Mouse (Mus musculus) adrenal gland, postnatal 10 days (tissue): ENCODE measurements around the gene Eps15. TPM values are rescaled to one million over a fixed set of nuclear protein-coding genes. Genes with fewer than 3 reads are reported as not detected.

Experiments
- DNase-seq: peaks from one replicate; pipeline ENCODE4 v3.0.0; 2021; ENCODE audit warnings: mixed read lengths
- total RNA-seq, 2 experiments: library from RNA; stranded (reverse); gene quantifications; 2 replicates each; pipeline ENCODE4 v1.2.3; 2021

The Eps15 gene
- total RNA-seq, 2 experiments from 2014 or later, result 59.2 to 60.8 TPM

DNA sequence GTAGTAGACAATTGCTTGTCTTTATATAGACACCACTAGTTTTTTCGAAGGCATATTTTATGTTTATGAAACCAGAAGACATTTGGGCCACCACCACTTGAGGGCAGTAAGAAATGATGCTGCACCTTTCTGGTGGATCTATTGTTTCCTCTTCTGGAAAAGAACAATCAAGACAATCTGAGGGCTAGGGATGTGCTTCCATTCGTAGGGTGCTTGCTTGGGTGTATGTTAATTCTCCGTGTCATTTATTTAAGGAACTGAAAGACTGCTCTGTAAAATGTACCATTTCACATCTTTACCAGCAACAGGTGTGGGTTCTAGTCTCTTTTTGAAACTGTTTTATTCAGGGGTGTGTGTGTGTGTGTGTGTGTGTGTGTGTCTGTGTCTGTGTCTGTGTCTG lies 11.2 kb upstream of the Eps15 start:
- no peak for DNase-seq

DNA sequence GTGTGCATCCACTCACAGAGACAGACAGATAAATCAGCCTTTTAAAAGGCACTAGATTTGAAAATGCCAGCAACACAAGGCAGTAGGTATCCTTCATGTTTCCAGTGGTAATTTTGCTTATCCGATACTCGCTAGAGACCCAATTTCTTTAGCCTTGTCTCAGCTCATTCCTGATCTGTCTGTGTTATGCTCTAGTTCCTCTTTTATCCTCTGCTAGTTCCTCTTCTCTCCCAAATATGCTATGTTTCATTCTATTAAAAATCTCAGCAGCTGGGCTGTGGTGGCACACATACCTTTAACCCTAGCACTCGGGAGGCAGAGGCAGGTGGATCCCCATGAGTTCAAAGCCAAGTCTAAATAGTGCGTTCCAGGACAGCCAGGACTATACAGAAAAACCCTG lies 8.3 kb upstream of the Eps15 start:
- DNase-seq, result no peak

DNA sequence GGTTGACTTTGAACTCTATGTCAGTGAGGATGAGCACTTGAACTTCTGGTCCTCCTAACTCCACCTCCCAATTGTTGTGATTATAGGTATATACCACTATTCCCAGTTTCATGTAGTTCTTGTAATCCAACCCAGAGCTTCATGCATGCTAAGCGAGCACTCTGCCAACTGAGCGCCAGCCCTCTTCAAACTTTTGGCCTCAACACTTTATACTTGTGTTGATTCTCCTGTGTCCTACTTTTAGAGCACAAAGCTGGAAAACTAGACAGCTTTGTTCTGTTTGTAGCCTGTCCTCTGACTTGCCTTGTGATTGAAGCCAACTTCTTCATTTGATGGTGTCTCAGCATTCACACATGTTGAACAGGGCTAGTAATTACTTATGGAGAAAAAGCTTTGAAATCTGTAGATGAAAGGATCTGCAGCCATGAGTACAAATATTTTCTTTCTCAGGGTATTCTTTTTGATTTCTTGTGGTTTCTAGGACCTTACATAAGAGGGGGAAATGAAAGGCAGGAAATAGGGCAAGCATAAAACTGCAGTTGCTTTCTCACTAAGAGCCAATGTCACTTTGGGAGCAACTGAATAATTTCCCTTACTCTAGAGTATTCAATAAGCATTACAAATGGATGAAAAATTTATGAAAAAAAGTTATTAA lies 6.4 kb upstream of the Eps15 start:
- DNase-seq, result no peak

DNA sequence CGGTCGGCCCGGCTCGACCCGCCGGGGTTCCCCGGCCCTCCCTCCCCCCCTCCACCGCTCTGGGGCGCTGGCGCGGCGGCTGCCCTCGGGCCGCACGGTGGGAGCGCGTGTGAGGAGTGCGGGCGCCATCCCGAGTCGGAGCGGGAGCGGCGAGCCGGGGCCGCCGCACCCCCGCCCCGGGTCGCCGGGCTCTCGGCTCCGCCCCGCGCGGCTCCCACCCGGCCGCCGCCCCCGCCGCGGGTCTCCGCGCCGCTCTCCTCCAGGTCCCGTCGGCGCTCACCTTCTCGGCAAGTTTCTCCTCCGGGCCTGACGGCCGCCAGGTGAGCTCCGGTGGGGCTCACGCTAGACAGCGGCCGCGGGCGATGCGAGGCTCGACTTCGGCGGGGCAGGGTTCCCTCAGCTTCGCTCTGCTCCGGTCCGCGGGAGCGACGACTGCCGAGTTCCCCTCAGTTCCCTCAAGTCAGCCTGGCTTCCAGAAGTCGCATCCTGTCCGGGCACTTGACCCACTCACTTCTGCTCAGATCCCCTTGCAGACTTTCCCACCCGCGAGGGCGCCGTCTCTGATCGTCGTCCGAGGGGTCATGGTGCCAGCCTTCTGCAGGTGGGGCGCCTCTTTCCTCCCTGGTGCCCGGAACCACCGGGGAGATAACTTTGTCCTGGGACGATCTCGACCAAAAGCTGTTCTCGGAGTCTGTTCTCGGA lies 542 bp downstream of the Eps15 start:
- DNase-seq, result no peak

DNA sequence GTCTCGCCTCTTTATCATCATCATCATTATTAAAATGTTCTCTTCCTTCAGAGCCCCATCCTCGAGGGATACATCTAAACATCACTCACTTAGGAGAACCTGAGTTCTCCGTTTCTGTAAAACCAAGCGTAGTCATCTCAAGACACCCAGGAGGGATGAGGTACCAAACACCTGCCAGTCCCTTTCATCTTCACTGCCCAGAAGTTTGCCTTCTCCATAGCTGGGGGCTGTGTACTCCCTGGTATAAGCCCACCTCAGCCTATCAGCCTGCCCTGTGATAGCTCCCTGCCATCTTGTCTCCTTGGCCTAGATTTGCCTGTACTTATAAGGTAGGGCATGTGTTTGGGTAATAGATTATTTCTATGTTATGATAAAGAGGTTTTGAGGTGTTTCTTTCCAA lies 1.1 kb downstream of the Eps15 start:
- DNase-seq, result no peak

DNA sequence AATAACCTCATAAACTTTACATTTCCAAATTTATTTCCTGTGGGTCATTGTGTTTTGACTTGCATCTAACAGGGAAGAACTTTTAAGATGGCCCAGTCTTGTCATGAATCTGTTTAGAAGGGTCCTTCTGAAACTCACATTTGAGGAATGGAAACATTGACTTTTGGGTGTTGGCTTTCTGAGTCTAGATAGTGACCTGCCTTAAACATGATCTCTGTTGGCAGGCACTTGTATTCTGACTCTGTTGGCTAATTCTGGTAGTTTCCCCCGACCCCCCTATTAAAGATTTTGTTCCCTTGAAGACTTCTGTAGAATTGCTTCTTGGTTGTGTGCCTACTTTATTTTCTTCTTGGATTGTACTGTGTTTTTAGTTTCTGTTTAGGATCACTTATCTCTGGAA lies 1.9 kb downstream of the Eps15 start:
- DNase-seq, result no peak

DNA sequence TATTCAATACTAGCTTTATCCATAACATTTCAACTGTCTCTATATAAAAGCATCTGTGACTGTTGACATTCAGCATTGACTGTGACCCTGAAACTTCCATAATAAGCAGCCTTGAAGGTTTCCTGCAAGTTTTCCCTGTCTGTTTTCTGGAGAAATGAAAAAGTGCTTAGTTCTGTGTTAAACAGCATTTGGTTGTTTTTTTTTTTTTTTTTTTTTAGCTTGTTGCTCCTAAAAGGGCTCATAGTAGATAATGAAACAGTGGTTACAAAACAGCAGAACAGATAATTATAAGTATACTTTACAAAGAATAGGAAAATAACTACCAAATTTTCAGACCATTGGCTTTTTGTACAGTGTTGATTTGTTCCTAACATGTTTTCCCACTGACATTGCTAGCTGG lies 14.6 kb downstream of the Eps15 start:
- DNase-seq, result no peak

GRCm38 (mm10) chr4:109296510-109296909 lies 16.4 kb downstream of the Eps15 start:
- no peak for DNase-seq

DNA sequence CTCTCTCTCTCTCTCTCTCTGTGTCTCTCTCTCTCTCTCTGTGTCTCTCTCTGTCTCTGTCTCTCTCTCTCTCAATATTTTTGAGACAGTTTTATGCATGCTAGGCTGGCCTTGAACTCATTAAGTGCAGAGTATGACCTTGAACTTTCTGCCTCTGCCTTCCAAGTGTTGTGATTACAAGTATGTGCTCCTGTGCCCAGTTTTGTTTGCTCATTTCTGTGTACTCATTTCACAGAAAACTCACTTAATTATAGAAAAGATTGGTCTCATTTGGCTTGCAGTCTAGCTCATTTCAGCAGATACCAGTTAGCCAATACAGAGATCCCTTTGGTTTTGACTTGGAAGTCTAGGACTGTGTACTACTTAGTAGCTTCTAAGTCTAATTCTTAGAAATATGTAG lies 19.1 kb downstream of the Eps15 start:
- no peak for DNase-seq

DNA sequence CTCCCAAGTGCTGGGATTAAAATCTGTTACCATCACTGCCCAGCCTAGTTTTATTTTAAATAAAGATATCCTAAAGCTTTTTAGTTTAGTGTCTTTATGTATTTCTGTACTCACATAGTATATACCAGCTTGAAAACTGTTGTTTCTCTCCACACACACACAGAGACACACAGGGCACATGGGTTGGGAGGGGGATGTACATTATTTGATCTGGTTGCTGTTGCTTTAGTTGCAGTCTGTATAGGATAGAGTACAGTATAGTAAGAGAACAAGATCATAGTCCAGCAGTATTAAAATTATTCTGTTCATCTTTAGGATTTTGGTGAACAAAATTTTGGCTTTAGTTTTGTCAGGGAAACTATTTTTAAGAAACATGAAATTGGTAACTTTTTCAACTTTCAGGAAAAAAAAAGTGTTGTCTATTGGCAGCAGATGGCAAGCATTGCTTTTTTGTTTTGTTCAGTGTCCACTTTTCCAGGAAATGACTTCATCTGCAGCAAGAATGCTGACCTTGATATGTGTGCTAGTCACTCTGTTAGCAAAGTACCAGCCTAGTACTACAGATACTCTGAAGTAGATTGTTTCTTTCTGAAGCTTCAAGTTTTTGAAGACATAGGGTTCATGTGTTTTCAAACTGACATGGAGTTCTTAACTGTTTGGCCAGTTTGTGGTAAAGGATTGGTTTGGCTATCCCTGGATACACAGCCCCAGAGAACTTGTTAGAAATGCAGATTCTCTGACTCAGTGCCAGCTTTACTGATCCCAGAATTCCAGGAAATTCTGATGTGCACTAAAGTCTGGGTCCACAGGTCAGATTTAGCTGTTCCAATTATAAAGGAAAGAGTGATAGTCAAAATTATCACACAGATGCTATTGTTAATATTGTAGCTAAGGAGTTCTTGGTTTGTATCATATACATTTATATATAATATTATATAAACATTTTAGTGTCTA lies 37.1 kb downstream of the Eps15 start:
- DNase-seq, result no peak

DNA sequence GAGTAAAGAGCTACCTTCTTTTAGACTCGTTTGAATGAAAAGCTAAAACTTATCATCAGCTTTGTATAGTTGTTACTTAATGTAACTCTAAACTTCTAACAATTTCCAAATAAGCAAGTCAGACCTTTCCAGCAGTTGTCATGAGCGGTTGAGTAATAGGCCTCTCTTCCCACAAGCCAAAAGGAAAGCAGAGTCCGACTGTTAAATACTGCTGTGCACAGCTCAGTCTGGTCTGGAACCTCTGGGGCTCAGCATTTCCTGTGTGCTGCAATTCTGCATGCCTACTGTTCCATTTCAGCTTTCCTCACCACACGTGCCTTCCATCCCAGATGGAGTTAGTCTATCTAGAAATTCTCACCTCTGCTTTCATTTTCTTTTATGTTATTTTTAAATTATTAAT lies 56.7 kb downstream of the Eps15 start:
- DNase-seq, result no peak

DNA sequence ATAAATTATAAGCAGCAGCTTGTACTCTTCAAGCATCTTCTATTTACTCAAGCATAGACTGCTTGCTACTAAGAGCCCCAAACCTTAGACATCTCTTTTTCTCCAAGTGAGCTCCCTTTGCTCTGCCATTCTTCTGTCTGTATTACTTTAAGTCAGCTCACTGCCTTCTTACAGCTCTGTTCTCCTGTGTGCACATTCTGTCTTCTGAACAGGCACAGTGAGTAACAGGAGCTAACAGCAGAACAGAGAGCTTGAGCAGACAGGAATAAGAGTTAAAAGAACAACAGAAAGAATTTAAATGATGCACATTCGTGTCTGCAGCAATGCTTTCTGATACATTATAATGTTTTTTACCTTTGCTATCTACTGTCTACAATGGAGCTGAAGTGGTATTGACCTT lies 61.2 kb downstream of the Eps15 start:
- no peak for DNase-seq

GRCm38 (mm10) chr4:109342783-109343485 lies 62.9 kb downstream of the Eps15 start:
- DNase-seq, result no peak

DNA sequence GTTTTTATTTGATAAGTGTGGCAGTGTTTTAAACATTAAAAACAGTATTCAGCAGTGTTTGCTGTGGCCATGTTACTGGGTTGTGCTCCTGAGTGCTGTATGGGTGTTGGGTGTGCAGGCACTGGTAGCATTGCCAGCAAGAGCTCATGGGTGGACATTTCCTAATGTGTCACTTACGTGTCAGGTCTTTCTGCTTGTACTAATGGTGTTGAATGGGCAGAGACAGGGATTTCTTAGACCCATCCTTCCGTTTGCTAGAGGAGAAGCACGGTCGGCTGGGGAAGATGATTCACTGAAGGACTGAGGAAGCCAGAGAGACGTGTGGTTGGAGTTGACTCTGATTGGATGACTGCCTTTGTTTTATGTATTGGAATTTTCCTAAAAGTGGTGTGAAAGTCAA lies 63.8 kb downstream of the Eps15 start:
- DNase-seq, result no peak

- DNase-seq, result no peak
Observed at GRCm38 (mm10) chr4:109378107-109378506, 98.0 kb downstream of the Eps15 start.

DNA sequence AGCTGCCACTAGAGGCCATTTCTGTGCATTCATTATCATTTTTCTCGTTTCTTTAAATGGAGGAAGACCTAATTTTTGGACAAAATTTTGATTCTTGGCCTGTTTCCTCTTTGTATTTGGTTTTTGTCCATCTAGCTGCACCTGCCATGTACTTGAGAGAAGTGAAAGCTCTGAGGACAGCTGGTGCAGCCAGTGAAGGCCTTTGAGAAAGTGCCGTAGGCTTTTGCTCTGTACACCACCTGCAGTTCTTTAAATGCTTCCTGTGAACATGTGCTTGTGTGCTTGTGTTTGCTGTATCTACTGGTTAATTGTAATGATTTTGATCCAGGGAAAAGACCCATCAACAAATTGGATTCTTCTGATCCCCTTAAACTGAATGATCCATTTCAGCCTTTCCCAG lies 102.4 kb downstream of the Eps15 start:
- no peak for DNase-seq

- no peak for DNase-seq
Observed at GRCm38 (mm10) chr4:109385599-109385998, 105.5 kb downstream of the Eps15 start.

DNA sequence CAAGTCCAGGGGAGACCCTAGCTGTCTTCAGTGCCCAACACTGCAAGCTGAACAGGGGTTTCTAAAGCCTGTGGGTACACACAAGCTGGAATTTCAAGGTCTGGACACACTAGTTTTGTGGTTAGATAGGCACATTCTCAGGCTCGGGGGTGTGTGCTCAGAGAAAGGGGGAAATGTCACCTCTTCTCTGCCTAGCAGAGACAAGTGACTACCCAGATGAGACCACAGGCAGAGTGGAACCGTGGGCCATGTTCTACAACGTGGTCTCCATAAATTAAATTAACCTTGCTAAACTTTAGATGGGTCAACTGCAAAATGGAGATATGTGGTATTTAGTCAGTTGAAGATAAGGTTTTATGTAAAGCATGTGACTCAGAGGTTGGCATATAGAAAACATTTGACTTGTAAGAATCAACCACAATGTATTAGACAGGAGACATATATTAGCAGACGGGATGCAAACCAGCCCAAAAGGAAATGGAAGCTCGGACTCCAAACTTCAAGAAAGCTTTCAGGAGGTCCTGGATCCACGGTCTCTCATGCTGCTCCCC lies 113.2 kb downstream of the Eps15 start:
- no peak for DNase-seq

GRCm38 (mm10) chr4:109393902-109394301 lies 113.8 kb downstream of the Eps15 start:
- DNase-seq, result no peak

DNA sequence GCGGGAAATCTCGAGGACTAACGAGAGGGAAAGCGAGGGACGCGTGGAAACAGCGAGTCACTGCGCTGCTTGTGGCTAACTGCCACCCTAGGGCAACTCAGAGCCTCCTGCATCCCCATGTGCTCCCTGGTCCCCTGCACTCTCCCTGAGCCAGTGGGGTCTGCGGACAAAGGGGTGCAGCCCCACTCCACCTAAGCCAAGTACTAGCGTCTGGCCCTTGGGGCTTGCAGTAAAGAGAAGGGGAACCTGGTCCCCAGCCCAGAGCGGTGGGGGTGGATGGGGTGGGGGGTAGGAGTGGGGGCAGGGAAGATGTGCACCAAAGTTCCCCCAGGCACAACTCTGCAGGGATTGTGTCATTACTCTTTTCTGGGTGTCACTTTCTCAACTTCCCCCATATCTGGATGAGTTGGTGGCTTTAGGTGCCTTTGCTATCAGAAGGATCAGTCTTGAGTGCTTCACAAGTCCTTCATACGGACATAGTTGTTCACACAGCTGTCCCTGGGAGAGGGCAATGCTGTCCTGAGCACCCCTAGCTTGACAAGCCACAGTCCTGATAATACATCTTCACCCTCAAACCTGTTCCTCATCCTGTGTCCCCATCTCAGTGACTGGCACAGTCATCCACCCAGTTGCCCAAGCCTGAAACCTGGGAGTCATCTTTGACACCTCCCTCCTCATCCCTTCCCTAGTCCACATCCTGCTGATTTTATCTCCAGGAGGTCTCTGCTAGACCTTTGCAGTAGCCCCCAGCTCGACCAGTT lies 114.4 kb downstream of the Eps15 start:
- no peak for DNase-seq

DNA sequence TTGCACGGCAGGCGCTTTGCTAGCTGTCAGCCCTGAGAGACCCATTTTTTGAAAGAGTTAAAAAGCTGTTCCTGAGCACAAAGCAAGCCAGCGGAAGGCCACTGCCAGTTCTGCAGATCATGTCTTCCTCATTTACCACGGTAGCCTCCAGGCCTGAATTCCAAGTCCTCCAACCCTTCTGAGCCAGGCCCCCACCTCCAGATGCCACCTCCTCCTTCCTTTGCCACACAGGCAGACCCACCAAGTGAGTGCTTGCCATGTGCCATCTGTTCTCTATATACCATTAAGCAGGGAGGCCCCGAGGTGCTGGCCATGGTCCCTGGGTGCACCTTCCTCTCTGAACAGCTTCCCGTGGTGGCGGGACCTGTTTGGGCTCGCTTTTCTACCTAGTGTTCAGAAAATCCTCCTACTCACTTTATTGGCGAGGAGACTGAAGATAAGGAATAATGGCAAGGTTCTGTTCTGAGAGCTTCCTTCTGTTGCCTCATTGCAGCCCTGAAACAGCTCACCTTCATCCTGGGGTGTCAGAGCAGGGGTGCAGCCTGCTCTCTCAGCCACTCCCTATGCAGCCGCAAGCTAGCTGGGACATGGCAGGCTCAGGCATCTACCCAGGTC lies 120.4 kb downstream of the Eps15 start:
- no peak for DNase-seq
